ENCODE assay signal across 9 mouse cellular contexts in the genomic region with DNA sequence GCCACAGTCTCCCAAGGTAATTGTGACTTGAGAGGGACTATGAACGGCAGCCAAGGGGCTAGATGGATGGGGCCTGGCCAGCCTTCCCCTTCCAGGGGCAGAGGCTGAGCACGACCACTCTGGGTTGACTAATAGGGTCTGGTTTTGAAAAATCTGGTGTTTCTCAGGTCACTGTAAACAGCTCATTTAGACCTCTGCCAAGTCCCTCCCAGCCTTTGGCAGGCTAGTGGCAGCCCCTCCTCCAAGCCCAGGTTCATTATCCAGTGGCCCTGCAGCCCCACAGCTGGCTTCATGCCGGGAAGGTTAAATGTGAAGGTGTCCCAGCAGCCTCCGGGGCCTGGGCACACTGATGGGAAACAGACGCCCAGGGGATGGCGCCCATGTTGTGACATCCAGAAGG.
A peak's percentile ranks its signal among the peaks of the same experiment; 100 is the strongest.
DNase-seq lines count a peak whose midpoint lies in the region; ATAC-seq and TF ChIP-seq lines count a peak whose summit lies in the region.
"Had no signal": no experiment of that assay in that cellular context is flagged by ENCODE, and none has a peak within 500 bp of the region (broad histone marks: within the 10 kb centered on the region; RNA-seq: fewer than 3 reads in every experiment).

No protein-coding gene starts in this region.

- H3K4me1 ChIP-seq in forebrain, embryonic 15.5 days, result peaks cover 20% of the 10 kb centered on the region
- peaks cover 28% of the 10 kb centered on the region for H3K4me1 ChIP-seq in limb, embryonic 11.5 days (ENCODE audit: control insufficient read depth, insufficient read depth, low read length)
- H3K4me1 ChIP-seq in thymus, adult 2 months (replicated peaks; ENCODE audit: control insufficient read depth, insufficient read depth, low read length), result no peaks in the 10 kb centered on the region

- H3K9ac ChIP-seq in forebrain, embryonic 15.5 days (replicated peaks), result no peak overlapping the region
- no peak overlapping the region for H3K9ac ChIP-seq in limb, embryonic 11.5 days (ENCODE audit: low read length)

- peak; percentile 17 to 71 for DNase-seq in adrenal gland, adult (ENCODE audit: inconsistent age in 2 of 2, low spot score in 1 of 2)
- DNase-seq in adrenal gland, postnatal 4 days (ENCODE audit: low spot score in 2 of 2), result no peak
- peak; percentile 51 for DNase-seq in Muller cell, postnatal 12 days (ENCODE audit: inconsistent ontology term)
- DNase-seq in limb, embryonic 11.5 days (ENCODE audit: low spot score), result peak; percentile 88
- no peak for DNase-seq in thymus, adult 2 months
- DNase-seq in cerebellum, adult 11 months, result no peak
- no peak for DNase-seq in layer of hippocampus, adult 8-10 months (ENCODE audit: low spot score in 2 of 2)

- no peaks in the 10 kb centered on the region for H3K36me3 ChIP-seq in forebrain, embryonic 15.5 days
- no peaks in the 10 kb centered on the region; the same call in 1 of the 2 replicates for H3K36me3 ChIP-seq in limb, embryonic 11.5 days (ENCODE audit: control insufficient read depth, insufficient read depth, low read length)
- no peaks in the 10 kb centered on the region for H3K36me3 ChIP-seq in thymus, adult 2 months (ENCODE audit: control insufficient read depth, insufficient read depth, low read length)

- 15% methylated on average over 6 of the region's 6 CpGs for WGBS in forebrain, embryonic 15.5 days
- WGBS in limb, embryonic 11.5 days, result 6% methylated on average over 6 of the region's 6 CpGs
- WGBS in thymus, adult 2 months, result 64% methylated on average over 6 of the region's 6 CpGs

- ATAC-seq in forebrain, embryonic 15.5 days (replicated peaks), result peak; percentile 80
- ATAC-seq in limb, embryonic 11.5 days (ENCODE audit: insufficient number of reproducible peaks, low FRiP score, low TSS enrichment, low read depth), result peak; percentile 89

- no peak overlapping the region for H3K27ac ChIP-seq in forebrain, embryonic 15.5 days (replicated peaks)
- H3K27ac ChIP-seq in limb, embryonic 11.5 days (replicated peaks; ENCODE audit: low read depth, low read length), result peak overlapping the region; percentile 43; the same call in 1 of the 2 replicates
- no peak overlapping the region for H3K27ac ChIP-seq in thymus, adult 2 months (ENCODE audit: control insufficient read depth, insufficient read depth, low read length)
- H3K27ac ChIP-seq: layer of hippocampus, adult 2 months had no signal

- no peak for TF ChIP-seq POLR2A in thymus, adult 2 months (IDR thresholded peaks at IDR 0.05; ENCODE audit: control insufficient read depth, extremely low read depth, insufficient read depth, low read length, poor library complexity)

- no peaks in the 10 kb centered on the region for H3K9me3 ChIP-seq in forebrain, embryonic 15.5 days
- no peaks in the 10 kb centered on the region for H3K9me3 ChIP-seq in limb, embryonic 11.5 days (ENCODE audit: control insufficient read depth, low read length)

- H3K4me2 ChIP-seq in forebrain, embryonic 15.5 days (replicated peaks), result no peak overlapping the region
- no peak overlapping the region for H3K4me2 ChIP-seq in limb, embryonic 11.5 days (ENCODE audit: low read depth, severe bottlenecking)

- H3K4me3 ChIP-seq in forebrain, embryonic 15.5 days, result no peak overlapping the region
- no peak overlapping the region for H3K4me3 ChIP-seq in limb, embryonic 11.5 days (ENCODE audit: low read depth, low read length)
- no peak overlapping the region for H3K4me3 ChIP-seq in thymus, adult 2 months (ENCODE audit: control insufficient read depth, insufficient read depth, low read length)
- H3K4me3 ChIP-seq: layer of hippocampus, adult 2 months had no signal

- peaks cover 56% of the 10 kb centered on the region for H3K27me3 ChIP-seq in forebrain, embryonic 15.5 days
- no peaks in the 10 kb centered on the region for H3K27me3 ChIP-seq in limb, embryonic 11.5 days (ENCODE audit: control insufficient read depth, insufficient read depth, low read length)
- no peaks in the 10 kb centered on the region for H3K27me3 ChIP-seq in thymus, adult 2 months (ENCODE audit: control insufficient read depth, insufficient read depth, low read length)

- no peak for TF ChIP-seq CTCF in thymus, adult 2 months (IDR thresholded peaks at IDR 0.05; ENCODE audit: borderline replicate concordance, control insufficient read depth, extremely low read depth, insufficient read depth, low read length, poor library complexity)

Comparison
In these comparisons a context has a peak if more than half of its experiments do, and no peak if none do; other contexts are left out.
1. DNase-seq: peak in adrenal gland, adult (2 of 2), Muller cell, postnatal 12 days (single experiment) and limb, embryonic 11.5 days (single experiment); none in adrenal gland, postnatal 4 days (0 of 2), thymus, adult 2 months (single experiment), cerebellum, adult 11 months (single experiment) and layer of hippocampus, adult 8-10 months (0 of 2).